Mouse (Mus musculus) telencephalon, adult 2 months (tissue): Measurements from ENCODE around the gene Kcnq1.
A peak's percentile ranks its signal among the peaks of the same experiment; 100 is the strongest.

Experiments
- DNase-seq: peaks from one replicate; pipeline ENCODE4 v3.0.0-alpha.2; 2011; ENCODE audit warnings: low read depth, low spot score

The Kcnq1 gene

DNA sequence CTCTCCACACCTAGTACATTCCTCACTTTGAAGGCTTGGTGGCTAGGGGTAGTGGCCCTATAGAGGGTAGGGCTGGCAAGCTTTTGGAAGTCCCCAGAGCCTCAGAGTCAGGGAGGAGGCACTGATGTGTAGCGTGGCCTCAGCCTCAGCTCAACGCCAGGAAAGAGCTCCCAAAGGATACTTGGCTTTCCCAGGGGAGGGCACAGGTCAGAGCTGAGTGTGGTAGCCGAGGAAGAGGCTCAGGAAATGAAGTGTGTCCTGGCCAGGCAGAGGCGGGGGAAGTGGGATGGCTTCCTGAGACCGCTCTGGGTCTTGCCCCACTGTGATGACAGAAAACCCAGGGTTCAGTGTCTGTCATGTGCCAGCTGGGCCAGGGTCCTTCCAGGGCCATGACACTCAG is 30.4 kb downstream of the Kcnq1 start:
- no peak for DNase-seq

DNA sequence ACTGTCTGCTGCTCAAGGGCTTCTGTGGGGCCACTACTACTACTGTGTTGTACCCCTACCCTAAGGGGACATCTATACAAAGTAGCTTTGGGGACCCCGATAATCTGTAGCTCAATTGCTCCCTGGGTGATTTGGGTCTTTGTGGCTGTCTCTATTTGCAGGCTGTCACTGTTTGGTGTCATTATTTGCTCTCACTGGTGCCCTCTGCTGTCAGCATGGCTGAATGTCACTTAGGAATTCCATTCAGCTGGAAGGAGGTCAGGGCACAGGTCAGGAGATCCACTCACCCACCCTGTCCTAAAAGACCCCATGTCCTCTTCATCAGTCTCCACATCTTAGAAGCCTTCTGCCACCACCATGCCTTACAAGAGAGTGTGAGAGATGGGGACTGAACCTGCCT is 32.6 kb downstream of the Kcnq1 start:
- DNase-seq: no peak

DNA sequence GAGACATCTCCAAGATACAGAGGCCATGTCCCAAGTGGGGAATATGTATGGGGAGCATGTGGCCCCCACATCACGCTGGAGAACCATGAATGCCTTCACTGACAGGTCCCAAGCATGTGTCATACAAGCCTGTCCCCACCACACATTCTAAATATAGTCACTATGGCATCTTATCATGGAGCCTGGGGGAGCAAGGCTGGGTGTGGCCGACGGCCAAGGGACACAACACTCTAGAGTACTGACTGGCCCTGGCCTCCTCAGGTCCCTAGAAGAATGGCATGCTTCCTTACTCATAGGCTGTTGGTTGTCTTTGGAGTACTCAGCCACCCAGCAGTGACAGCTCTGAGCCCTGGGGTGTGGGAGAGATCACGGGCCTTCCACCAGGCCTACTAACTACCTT is 33.8 kb downstream of the Kcnq1 start:
- DNase-seq: no peak

DNA sequence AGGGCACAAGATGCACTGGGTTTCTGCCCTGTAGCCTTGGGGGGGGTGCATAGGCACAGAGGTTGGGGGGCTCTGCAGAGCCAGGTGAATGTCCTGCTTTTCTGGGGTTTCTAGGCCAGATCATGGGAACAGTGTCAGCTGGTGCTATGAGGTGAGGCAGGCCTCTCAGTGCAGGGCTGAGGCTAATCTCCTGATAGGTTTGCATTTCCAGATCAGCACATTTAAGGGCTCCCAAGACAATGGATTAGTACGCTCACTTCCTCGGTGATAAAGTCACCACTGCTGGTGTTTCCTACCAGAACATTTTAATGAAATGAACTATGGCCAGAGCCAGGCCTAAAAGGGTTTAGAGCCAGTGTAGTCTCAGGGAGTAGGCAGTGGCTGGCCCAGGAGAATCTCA is 36.5 kb downstream of the Kcnq1 start:
- DNase-seq: no peak

DNA sequence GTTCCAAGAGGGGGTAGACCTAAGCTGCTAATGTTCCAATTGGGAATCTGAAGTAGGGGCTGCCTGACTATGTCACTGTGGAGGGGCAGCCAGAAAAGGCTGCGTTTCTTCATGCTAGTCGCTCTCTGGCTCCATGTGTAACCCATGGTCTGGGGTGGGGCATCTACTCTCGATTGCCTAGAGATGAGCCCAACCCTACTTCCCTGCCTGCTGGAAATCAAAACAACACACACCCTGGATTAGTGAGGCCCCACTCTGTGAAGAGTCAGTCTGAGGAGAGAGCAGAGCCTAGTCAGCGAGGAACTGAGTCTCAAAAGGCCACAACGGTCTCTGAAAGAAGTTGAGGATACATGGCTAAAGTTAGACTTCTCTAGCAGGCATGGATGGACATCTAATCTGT is 40.9 kb downstream of the Kcnq1 start:
- DNase-seq: no peak

DNA sequence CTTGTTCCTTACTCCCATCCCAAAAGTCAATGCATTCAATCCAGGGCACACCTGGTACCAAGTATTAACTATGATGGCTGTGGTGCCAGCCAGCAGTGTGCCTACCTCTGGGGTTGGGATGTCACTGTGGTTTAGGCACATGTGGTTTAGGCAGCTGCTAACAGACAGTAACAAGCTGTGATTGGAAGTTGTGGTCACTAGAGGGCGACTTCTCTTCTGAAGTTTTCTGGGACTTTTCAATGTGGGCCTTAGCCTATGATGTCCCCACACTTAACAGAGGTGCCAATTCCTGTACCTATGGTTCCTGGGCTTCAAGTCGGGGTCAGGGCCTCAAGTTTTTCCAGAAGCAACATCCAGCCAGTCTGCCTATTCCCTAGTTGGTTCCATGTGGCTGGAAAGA is 45.0 kb downstream of the Kcnq1 start:
- no peak for DNase-seq

DNA sequence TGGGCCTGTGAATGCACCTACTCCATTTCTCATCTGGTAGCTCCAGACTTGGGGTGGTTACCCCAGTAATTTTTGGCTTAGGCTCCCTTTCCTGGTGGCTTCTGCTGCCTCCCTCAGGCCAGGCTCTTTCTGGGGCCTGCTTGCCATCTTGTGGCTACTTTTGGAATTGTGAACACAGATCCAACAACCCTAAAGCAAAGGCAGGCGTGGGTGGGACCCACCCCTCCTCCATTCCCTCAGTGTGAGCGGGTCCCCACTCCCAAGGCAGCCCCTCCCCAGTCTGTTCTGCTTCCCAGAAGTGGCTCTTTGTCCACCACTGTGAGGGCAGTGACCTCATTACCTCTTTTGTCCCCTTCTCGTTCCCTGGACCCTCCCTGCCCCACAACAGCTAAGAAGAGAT is 46.2 kb downstream of the Kcnq1 start:
- DNase-seq: no peak

DNA sequence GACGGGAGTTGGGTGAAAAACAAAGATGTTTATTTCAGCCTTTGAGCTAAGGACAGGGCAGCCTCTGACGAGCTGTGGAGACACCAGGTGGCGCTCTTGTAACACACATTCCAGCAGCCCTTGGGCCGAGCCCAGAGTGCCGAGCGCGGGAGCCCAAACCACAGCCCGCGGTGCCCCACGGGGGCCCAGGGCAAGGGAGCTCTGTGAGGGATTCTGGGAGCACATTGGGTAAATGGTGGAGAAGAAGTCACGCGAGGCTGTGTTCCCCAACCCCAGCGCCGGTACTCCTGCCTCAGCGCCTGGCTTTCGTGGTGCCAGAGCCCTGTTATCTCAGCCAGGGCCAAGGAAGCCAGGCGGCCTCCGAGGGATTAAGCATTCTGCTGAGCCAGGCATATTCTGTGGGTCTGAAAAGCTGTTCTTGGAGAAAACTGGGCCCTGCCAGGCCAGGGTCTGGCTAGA is 47.8 kb downstream of the Kcnq1 start:
- peak; percentile 23 for DNase-seq

DNA sequence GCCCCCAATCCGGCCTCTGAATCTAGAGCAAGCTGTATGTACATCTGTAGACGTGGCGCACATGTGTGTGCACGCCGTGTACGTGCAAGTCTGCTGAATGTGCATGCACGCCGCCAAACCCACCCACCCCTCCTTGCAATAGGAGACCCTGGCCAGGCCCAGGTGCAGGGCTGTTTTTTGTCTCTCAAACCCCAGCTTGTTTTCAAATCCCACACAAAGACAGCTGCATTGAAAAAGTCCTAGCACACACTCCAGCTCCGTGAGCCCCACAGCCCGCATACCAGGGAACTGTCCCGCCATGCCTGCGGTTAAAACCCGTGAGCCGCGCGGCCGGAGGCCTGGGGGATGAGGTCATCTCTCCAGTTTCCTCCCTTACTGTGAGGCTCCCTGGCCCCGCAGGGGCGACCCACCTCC is 48.3 kb downstream of the Kcnq1 start:
- no peak for DNase-seq

DNA sequence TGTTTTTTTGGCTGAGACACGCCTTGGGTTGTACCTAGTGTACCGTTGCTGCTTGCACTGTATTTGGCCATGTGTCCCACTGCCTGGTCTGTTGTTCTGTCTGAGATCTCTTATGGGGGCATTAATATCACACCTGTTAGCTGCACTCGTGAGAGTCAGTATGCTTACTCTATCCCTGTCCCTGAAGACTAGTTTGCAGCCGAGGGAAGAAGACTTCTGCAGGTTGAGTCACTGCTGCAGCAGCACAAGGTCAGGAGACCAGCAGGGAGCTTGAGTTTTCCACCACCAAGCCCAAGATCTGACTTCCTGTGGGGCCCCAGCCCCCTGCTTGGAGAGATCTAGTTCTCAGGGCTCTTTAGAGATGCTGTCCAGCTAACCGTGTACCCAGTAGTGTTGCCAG is 49.1 kb downstream of the Kcnq1 start:
- no peak for DNase-seq

DNA sequence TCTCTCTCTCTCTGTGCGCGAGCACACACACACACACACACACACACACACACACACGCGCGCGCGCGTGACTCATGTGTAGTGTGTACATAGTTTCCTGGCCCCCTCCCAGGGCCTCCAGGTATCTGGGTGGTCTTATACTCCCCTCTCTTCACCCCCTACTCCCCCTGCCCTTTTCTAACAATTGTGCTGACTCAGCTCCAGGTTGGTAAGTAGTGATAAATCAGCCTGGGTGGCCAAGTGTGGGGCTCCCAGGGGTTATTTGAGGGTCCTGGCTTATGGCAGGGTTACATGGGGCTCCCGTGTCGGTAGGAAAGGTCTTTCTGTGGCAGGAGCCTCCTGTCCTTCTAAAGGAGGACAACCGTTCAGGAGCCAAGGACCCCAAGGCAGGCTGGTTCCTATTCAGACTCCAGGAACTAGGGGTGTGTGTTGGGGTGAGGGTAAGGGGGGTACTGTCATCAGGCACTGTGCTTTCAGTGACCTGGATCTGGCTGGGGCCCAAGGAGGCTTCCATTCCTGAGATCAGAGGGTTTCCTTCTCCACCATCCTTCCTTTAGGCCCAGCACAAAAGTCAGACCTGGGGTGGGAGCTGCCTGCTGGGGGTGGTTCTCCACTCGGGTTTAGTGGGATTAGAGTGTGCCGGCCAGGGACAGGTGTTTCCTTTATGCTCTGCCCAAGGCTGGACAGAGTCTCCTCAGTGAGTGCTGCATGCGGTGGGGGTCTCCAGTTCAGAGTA is 52.7 kb downstream of the Kcnq1 start:
- DNase-seq: no peak

DNA sequence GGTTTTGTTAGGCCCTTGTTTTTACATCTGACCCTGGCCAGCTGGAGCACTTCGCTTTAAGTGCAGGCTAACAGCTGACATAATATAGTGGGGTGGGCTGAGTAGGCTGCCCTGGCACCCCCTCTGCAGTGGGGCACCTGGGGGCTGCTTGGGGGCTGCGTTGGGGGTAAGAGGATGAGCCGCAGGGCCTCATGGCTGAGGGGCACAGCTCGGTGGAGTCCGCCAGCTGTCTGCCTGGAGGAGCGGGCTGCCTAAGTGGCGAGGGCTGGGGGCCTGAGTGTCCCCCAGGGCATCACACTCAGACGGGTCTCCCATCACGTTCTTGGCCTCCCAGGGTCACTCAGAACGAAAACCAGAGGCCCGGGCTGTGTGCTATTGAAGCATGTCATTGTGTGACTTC is 53.3 kb downstream of the Kcnq1 start:
- no peak for DNase-seq

DNA sequence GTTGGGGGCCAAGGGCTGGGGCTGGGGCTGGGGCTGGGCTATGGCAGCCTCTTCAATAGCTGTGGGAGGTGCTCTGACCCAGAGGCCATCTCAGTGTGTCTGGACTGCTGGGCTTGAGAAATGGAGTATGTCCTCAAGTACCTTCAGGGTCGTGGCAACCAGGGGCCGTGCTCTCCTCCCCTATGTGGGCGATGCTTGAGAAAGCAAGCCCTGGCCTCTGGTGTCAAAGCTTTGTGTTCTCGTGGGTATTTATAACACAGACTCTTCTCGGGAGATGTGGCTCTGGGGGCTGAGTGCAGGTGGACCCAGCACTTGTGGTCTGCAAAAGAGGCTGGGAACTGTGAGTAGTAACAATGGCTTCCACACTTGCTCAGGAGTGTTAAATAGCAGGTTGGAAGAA is 53.9 kb downstream of the Kcnq1 start:
- DNase-seq: no peak

DNA sequence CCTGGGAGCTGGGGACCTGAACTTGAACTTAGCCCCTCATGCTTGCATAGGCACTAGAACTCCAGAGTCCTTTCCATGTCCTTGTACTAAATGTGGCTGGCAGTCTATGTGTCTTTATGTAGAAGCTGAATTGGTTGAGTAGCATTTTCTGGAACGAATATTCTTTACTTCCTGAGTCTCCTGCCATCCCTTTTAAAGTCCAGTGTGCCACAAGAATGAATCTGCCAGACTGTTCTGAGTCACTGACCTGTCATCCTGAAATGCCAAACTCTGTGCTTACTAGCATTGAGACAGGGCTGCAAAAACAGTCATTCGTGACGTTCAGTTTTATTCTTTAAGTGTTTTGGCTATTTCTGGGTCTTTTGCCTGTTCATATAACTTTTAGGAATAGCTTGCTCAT is 55.9 kb downstream of the Kcnq1 start:
- DNase-seq: no peak

DNA sequence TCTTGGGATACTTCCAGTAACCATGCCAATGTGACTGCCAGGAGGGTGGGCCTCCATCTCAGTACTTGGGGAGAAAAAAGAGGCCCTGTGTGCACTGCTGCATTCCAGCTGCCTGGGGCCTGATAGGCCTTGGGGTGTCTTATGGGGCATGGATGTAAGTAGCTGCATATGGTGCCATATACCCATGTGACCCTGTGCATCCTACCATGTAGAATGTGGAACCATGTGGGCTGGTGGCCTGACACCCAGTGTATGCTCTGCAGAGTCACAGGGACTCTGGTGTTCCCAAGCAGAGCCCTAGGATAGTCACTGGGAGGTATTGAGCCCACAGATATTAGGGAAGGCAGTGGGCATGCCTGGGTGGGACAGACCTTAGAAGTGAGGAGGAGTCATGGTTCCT is 57.9 kb downstream of the Kcnq1 start:
- no peak for DNase-seq

DNA sequence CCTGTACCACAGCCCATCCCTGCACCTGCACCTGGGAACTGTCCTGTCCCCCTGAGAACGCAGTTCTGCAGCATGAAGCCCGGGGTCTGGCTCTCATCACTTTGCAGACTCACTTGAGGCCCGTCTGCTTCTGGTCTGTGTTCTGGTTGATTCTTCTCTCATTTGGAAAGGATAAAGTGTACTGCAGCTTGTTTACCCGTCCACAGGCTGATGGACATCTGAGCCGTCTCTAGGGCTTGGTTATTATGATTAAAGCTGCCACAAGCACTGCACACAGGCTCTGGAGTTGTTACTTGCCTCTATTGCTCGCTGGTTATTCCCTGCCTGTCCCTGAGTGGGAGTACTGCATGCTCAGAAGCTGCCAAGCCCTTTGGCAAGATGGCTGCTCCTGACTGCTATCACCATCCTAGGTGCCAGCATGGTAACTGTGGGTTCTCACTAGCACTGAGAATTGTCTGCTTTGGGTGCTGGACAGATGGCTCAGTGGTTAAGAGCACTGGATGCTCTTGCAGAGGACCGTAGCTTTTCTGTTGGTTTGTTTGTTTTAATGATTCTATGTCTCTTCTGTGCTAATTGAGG is 59.6 kb downstream of the Kcnq1 start:
- DNase-seq: no peak

DNA sequence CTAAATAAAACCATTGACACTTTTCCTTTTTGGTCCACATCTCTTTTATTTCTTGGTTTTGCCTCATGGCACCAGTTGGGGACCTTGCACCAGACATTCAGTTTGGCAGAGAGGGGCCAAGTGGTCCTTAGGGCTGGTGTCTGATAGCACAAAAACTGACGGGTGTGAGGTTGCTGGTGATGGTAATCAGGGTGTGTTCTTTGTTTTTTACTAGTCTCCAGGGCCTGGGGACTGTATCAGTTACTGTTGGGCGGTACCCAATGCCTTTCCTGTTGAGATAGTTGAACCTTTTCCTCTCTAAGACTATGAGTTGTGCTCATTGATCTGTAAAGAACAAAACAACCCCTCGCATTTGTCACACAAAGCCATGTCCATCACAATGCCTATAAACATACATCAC is 61.1 kb downstream of the Kcnq1 start:
- no peak for DNase-seq

DNA sequence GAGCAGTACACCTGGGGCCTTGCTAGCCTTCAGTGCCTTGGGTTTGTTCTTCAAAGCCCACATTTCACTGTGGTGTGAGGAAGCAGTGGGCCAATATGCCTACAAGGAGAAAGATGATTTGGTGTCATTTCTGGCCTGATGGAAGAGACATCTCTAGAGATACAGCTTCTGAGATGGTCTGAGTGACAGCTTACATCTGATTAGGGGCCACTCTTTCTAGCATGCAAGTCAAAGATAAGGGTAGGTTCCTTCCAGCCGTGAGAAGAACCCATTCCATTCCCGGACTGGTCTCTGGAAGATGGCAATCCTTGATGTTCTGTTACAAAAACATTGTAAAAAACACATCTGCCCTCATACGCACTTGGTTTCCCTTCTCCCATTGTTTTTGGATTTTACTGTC is 63.2 kb downstream of the Kcnq1 start:
- DNase-seq: no peak

DNA sequence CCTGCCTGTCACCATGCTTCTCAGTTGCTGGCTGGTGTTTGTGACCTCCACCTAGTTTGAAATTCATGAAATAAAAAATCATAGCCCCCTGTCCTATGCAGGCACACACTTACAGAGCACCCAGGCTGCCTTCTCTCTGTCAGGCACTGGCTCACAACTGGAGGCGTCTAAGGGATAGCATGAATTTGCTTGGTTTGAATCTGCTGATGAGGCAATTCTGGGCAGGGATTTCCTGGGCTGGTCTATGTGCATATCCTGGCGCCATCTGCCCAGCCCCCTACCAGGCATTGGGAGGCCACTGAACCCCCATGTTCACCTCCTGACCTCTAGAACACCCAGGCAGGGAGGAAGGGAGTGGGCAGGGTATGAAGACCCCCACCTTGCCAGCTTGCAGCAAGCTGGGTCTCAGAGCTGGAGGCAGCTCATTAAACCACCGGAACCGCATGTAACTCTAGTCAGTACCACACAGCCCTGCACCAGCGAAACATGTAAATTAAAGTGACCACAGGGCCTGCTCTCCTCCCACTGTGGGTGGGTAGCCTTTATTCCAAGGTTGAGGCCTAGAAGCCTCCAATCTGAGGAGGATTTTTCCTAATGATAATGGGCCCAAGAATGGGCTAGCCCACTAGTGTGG is 66.9 kb downstream of the Kcnq1 start:
- DNase-seq: no peak

DNA sequence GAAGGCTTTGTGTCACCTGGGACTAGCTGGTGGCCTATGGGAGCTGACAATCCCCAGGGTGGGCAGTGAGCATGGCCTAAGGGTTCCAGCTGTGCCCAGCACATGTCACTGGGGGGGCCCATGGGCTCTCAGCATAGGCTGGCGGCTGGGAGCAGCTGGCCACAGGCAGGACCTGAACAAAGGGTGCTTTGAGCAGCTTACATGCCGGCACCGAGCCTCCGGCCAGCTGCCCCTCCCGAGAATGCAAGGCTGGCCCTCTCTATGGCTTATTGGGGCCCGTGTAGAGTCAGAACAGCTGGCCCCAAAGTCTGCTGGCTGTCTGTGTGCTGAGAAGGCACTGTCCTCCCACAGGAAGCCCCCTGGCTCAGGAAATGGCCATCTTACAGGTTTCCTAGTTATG is 68.5 kb downstream of the Kcnq1 start:
- no peak for DNase-seq

DNA sequence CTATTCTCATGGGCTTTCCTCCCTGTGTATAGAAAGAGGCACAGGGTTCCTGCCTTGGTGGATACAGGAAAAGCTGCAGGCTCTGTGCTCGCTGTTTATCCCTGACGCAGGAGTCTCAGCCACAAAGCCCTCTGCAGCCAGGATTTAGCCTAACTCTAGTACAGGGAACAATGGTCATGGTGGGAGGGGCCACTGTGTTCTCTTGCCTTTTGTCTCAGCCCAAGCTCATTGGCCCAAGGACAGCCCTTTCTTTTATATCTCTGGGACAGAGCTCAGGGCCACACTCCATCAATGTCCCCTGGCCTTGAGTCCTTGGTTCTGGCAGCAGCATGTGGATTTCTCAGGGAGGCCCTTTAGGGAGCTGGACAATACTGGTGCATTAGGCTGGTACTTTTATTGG is 72.7 kb downstream of the Kcnq1 start:
- DNase-seq: no peak

DNA sequence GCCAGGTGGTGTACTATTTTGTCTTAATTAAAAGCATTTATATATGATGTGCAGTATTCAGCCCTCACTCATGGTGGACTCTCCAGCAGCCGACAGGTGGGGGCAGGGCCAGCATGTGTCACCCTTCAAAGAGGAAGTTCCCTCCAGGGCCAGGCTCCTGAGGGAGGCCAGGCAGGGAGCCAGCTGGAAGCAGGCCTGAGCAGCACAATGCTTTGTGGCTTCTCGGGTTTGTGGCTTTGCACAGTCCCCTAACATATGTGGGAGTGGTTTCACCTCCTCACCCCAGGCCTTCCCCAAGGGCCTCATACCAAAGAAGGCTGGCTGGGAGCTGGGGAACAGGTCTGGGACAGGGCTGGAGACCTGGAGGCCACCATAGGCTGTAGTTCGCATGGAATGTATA is 74.6 kb downstream of the Kcnq1 start:
- DNase-seq: no peak

DNA sequence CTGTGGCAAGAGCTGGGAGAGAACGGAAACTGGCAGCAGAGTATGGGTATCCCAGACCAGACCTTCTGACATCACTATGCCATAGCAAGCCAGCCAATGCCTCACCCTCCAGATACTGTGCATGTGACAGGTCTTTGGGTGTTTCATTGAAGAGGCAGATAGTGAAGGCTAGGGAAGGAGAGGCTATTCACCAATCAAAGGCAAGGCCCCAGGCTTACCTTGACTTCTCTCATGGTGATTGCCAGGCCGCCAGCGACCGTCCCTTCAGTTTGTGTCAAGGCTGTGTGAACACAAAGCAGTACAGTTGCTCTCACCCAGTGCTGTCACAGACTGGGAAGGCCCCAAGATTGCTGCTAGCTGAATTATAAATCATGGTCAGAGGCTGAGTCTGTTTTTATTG is 75.1 kb downstream of the Kcnq1 start:
- no peak for DNase-seq
